Mouse (Mus musculus): ENCODE data around the gene Prr14l. TPM values are rescaled to one million over a fixed set of nuclear protein-coding genes. Genes with fewer than 3 reads are reported as not detected.
A peak's percentile ranks its signal among the peaks of the same experiment; 100 is the strongest.
"Not testable (repeated sequence)": the region's sequence is repeated elsewhere in the genome, so short reads cannot be mapped to it uniquely, and the experiment has no call there.

Prr14l gene
- polyA plus RNA-seq, 1 experiment from 2014 or later: 12.1 TPM

DNA sequence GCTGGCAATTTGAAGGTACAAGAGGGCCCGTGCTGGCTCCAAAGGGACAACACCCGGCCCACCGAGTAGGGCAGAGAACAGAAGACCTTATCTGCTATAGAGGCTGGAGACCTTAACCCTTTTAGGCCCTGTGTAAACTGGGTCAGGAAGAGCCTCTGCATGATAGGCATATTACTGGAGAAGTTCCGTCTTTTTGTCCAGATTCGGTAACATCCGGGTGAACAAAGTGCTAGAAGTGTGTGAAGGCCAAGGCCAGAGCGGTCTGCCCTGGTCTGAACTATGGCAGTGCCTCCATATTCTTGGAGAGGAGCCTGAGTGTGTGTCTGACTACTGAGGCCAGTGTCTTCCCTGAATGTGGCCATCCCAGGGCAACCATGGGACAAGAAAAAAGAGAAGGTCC, 27.0 kb downstream of the Prr14l start, which contains the start of gene Gm20671:
Gene Gm20671, minus strand, starts transcription at position 101 of the 400 bp plus-strand sequence.
- Histone ChIP-seq H3K4me3 (replicated peaks; ENCODE audit: low read length) (no peak within 1 kb of the TSS), H3K9ac (replicated peaks; ENCODE audit: low read depth, low read length) (no peak within 1 kb of the TSS), H3K4me2 (ENCODE audit: low read length) (no peak within 1 kb of the TSS), H3K27ac (ENCODE audit: low read length) (no peak within 1 kb of the TSS), H3K9me3 (ENCODE audit: control insufficient read depth, low read length) (no peaks in the 10 kb centered on the region), H3K4me1 (replicated peaks; ENCODE audit: control insufficient read depth, insufficient read depth, low read length) (no peaks in the 10 kb centered on the region), H3K27me3 (replicated peaks; ENCODE audit: control insufficient read depth, insufficient read depth, low read length) (no peaks in the 10 kb centered on the region), H3K36me3 (ENCODE audit: control insufficient read depth, insufficient read depth) (peaks cover 10% of the 10 kb centered on the region)
- no peak for ATAC-seq
- WGBS: 97% methylated on average over 7 of the region's 7 CpGs

GRCm38 (mm10) chr5:32820471-32820870, 33.6 kb downstream of the Prr14l start:
- no peaks in the 10 kb centered on the region for H3K27me3 ChIP-seq (replicated peaks; ENCODE audit: control insufficient read depth, insufficient read depth, low read length)
- H3K36me3 ChIP-seq (ENCODE audit: control insufficient read depth, insufficient read depth): peaks cover 3% of the 10 kb centered on the region
- no peak overlapping the region for H3K4me2 ChIP-seq (ENCODE audit: low read length)
- no peak overlapping the region for H3K27ac ChIP-seq (ENCODE audit: low read length)
- H3K4me3 ChIP-seq (replicated peaks; ENCODE audit: low read length): no peak overlapping the region
- ATAC-seq: no peak
- H3K4me1 ChIP-seq (replicated peaks; ENCODE audit: control insufficient read depth, insufficient read depth, low read length): no peaks in the 10 kb centered on the region
- 96% methylated on average over 8 of the region's 8 CpGs for WGBS
- no peak overlapping the region for H3K9ac ChIP-seq (replicated peaks; ENCODE audit: low read depth, low read length)
- no peaks in the 10 kb centered on the region for H3K9me3 ChIP-seq (ENCODE audit: control insufficient read depth, low read length)

- Histone ChIP-seq H3K9me3 (ENCODE audit: control insufficient read depth, low read length) (no peaks in the 10 kb centered on the region), H3K4me1 (replicated peaks; ENCODE audit: control insufficient read depth, insufficient read depth, low read length) (no peaks in the 10 kb centered on the region), H3K27ac (ENCODE audit: low read length) (no peak overlapping the region), H3K9ac (replicated peaks; ENCODE audit: low read depth, low read length) (no peak overlapping the region), H3K27me3 (replicated peaks; ENCODE audit: control insufficient read depth, insufficient read depth, low read length) (no peaks in the 10 kb centered on the region), H3K36me3 (ENCODE audit: control insufficient read depth, insufficient read depth) (peaks cover 9% of the 10 kb centered on the region), H3K4me2 (ENCODE audit: low read length) (no peak overlapping the region), H3K4me3 (replicated peaks; ENCODE audit: low read length) (no peak overlapping the region)
- 96% methylated on average over 4 of the region's 4 CpGs for WGBS
- ATAC-seq: no peak
These were observed 38.7 kb downstream of the Prr14l start for GRCm38 (mm10) chr5:32815396-32815795.

GRCm38 (mm10) chr5:32786454-32786853, 67.6 kb downstream of the Prr14l start:
- not testable (repeated sequence) for H3K27ac ChIP-seq (ENCODE audit: low read length); H3K36me3 ChIP-seq (ENCODE audit: control insufficient read depth, insufficient read depth); H3K9me3 ChIP-seq (ENCODE audit: control insufficient read depth, low read length); H3K9ac ChIP-seq (replicated peaks; ENCODE audit: low read depth, low read length); H3K4me2 ChIP-seq (ENCODE audit: low read length); ATAC-seq; H3K4me3 ChIP-seq (replicated peaks; ENCODE audit: low read length); H3K27me3 ChIP-seq (replicated peaks; ENCODE audit: control insufficient read depth, insufficient read depth, low read length)
- 91% methylated on average over 1 of the region's 1 CpGs for WGBS
- peaks cover 11% of the 10 kb centered on the region for H3K4me1 ChIP-seq (replicated peaks; ENCODE audit: control insufficient read depth, insufficient read depth, low read length)

- peaks cover 11% of the 10 kb centered on the region for H3K4me1 ChIP-seq (replicated peaks; ENCODE audit: control insufficient read depth, insufficient read depth, low read length)
- H3K9me3 ChIP-seq (ENCODE audit: control insufficient read depth, low read length): no peaks in the 10 kb centered on the region
- H3K4me3 ChIP-seq (replicated peaks; ENCODE audit: low read length): peak within 1 kb of the TSS; percentile 80
- peak within 1 kb of the TSS; percentile 72 for H3K4me2 ChIP-seq (ENCODE audit: low read length)
- peak within 1 kb of the TSS; percentile 74 for H3K9ac ChIP-seq (replicated peaks; ENCODE audit: low read depth, low read length)
- peak within 1 kb of the TSS; percentile 86 for H3K27ac ChIP-seq (ENCODE audit: low read length)
- no peaks in the 10 kb centered on the region for H3K27me3 ChIP-seq (replicated peaks; ENCODE audit: control insufficient read depth, insufficient read depth, low read length)
- ATAC-seq: peak; percentile 100
- under 1% methylated on average over 52 of the region's 52 CpGs for WGBS
- no peaks in the 10 kb centered on the region for H3K36me3 ChIP-seq (ENCODE audit: control insufficient read depth, insufficient read depth)
These were observed 68.6 kb downstream of the Prr14l start, which contains the start of gene Pisd for GRCm38 (mm10) chr5:32785313-32785915. Gene Pisd, minus strand, starts transcription at chr5:32785646.

- no peaks in the 10 kb centered on the region for H3K9me3 ChIP-seq (ENCODE audit: control insufficient read depth, low read length)
- ATAC-seq: no peak
- WGBS: 24% methylated on average over 5 of the region's 5 CpGs
- H3K9ac ChIP-seq (replicated peaks; ENCODE audit: low read depth, low read length): peak overlapping the region; percentile 74
- no peaks in the 10 kb centered on the region for H3K27me3 ChIP-seq (replicated peaks; ENCODE audit: control insufficient read depth, insufficient read depth, low read length)
- H3K27ac ChIP-seq (ENCODE audit: low read length): no peak overlapping the region
- H3K4me2 ChIP-seq (ENCODE audit: low read length): peak overlapping the region; percentile 72
- H3K4me3 ChIP-seq (replicated peaks; ENCODE audit: low read length): peak overlapping the region; percentile 80
- no peaks in the 10 kb centered on the region for H3K36me3 ChIP-seq (ENCODE audit: control insufficient read depth, insufficient read depth)
- H3K4me1 ChIP-seq (replicated peaks; ENCODE audit: control insufficient read depth, insufficient read depth, low read length): peaks cover 11% of the 10 kb centered on the region
These were observed 69.3 kb downstream of the Prr14l start for GRCm38 (mm10) chr5:32784726-32785125.

DNA sequence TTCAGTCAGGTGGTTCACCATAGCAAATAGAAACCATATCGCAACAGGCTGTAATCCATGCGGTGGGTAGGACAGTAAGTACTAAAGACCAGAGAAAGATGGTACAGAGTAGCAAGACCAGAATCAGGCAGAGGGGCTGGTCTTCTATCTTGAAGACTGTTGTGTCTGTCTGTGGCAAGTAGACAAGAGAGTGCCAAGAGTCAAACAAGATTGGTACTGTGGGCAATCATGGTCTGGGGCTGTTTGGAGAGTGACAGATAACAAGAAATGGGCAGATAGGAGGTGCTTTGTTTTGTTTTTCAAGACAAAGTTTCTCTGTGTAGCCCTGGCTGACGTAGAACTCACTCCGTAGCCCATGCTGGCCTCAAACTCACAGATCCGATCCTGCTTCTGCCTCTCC, 72.5 kb downstream of the Prr14l start:
- no peaks in the 10 kb centered on the region for H3K36me3 ChIP-seq (ENCODE audit: control insufficient read depth, insufficient read depth)
- no peak overlapping the region for H3K4me2 ChIP-seq (ENCODE audit: low read length)
- WGBS: 98% methylated on average over 5 of the region's 5 CpGs
- H3K4me1 ChIP-seq (replicated peaks; ENCODE audit: control insufficient read depth, insufficient read depth, low read length): peaks cover 11% of the 10 kb centered on the region
- H3K4me3 ChIP-seq (replicated peaks; ENCODE audit: low read length): no peak overlapping the region
- H3K9ac ChIP-seq (replicated peaks; ENCODE audit: low read depth, low read length): no peak overlapping the region
- no peak for ATAC-seq
- H3K9me3 ChIP-seq (ENCODE audit: control insufficient read depth, low read length): no peaks in the 10 kb centered on the region
- no peaks in the 10 kb centered on the region for H3K27me3 ChIP-seq (replicated peaks; ENCODE audit: control insufficient read depth, insufficient read depth, low read length)
- H3K27ac ChIP-seq (ENCODE audit: low read length): no peak overlapping the region

GRCm38 (mm10) chr5:32778168-32778567, 75.9 kb downstream of the Prr14l start:
- no peak overlapping the region for H3K27ac ChIP-seq (ENCODE audit: low read length)
- H3K9ac ChIP-seq (replicated peaks; ENCODE audit: low read depth, low read length): no peak overlapping the region
- ATAC-seq: no peak
- H3K4me1 ChIP-seq (replicated peaks; ENCODE audit: control insufficient read depth, insufficient read depth, low read length): no peaks in the 10 kb centered on the region
- H3K27me3 ChIP-seq (replicated peaks; ENCODE audit: control insufficient read depth, insufficient read depth, low read length): no peaks in the 10 kb centered on the region
- H3K4me3 ChIP-seq (replicated peaks; ENCODE audit: low read length): no peak overlapping the region
- peaks cover 7% of the 10 kb centered on the region; the same call in 1 of the 2 replicates for H3K36me3 ChIP-seq (ENCODE audit: control insufficient read depth, insufficient read depth)
- no peaks in the 10 kb centered on the region for H3K9me3 ChIP-seq (ENCODE audit: control insufficient read depth, low read length)
- 93% methylated on average over 3 of the region's 3 CpGs for WGBS
- H3K4me2 ChIP-seq (ENCODE audit: low read length): no peak overlapping the region

DNA sequence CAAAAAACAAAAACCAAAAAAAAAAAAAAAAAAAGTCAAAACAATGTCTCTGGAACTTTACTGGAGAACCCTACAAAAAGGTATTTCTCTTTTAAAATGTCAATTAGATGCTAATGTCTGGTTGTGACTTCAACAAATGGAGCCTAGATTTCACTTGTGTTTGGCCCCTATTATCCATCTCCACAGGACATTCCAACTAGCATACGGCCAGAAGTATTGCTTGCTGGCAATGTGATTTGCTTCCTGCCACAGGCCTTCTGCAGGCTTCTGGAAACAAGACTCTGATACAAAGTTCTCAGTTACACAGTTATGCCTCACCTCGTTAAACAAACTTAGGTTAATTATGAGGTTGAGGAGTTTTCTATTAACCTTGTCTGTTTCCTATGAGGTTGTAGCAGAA, 81.7 kb downstream of the Prr14l start:
- no peaks in the 10 kb centered on the region for H3K27me3 ChIP-seq (replicated peaks; ENCODE audit: control insufficient read depth, insufficient read depth, low read length)

More for the DNA sequence above, 81.7 kb downstream of the Prr14l start:
- 59% methylated on average over 2 of the region's 2 CpGs for WGBS
- peaks cover 13% of the 10 kb centered on the region; the same call in 1 of the 2 replicates for H3K36me3 ChIP-seq (ENCODE audit: control insufficient read depth, insufficient read depth)
- no peak for ATAC-seq
- no peak overlapping the region for H3K4me2 ChIP-seq (ENCODE audit: low read length)
- no peak overlapping the region for H3K27ac ChIP-seq (ENCODE audit: low read length)
- H3K4me3 ChIP-seq (replicated peaks; ENCODE audit: low read length): no peak overlapping the region
- no peaks in the 10 kb centered on the region for H3K4me1 ChIP-seq (replicated peaks; ENCODE audit: control insufficient read depth, insufficient read depth, low read length)
- no peak overlapping the region for H3K9ac ChIP-seq (replicated peaks; ENCODE audit: low read depth, low read length)
- H3K9me3 ChIP-seq (ENCODE audit: control insufficient read depth, low read length): no peaks in the 10 kb centered on the region

Measured in forebrain, embryonic 16.5 days (tissue).